Mouse (Mus musculus): ENCODE data around the gene Vps35.

Gene Vps35

DNA sequence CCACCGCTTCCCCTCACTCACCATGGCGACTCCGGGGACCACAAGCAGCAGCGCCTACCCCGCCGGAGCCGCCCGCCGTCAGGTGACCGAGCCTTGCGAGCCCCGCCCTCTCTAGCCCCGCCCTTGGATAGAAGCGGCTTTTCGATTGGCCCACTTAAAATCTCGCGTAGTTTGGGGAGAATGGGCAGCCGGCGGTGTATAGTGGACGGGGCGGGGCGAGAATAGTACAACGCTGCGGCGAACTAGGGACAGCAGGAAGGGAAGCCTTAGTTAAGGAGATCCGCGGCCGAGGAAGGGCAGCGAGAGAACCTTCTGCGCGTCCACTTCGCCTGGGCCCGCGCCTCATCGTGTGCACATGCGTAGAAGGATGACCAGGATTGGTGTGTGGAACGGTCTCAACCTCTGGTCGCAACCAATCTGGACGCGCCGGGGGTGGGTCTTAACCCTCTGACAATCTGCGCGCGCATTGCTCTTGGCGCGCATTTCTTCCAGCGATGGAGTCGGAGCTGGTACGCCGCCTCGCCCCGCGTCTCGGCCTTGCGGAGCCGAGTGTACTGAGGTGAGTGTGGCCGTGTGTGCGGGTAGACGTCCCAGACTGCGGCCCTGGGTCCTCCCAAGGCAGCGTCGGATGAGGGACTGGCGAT is at the start of gene Vps35, which contains the start of gene Orc6:
TSS of gene Vps35 (minus strand) at position 369 of the 644 bp plus-strand sequence.
TSS of gene Orc6 (plus strand) at position 199 of the 644 bp plus-strand sequence.
- peak; percentile 98 for DNase-seq

DNA sequence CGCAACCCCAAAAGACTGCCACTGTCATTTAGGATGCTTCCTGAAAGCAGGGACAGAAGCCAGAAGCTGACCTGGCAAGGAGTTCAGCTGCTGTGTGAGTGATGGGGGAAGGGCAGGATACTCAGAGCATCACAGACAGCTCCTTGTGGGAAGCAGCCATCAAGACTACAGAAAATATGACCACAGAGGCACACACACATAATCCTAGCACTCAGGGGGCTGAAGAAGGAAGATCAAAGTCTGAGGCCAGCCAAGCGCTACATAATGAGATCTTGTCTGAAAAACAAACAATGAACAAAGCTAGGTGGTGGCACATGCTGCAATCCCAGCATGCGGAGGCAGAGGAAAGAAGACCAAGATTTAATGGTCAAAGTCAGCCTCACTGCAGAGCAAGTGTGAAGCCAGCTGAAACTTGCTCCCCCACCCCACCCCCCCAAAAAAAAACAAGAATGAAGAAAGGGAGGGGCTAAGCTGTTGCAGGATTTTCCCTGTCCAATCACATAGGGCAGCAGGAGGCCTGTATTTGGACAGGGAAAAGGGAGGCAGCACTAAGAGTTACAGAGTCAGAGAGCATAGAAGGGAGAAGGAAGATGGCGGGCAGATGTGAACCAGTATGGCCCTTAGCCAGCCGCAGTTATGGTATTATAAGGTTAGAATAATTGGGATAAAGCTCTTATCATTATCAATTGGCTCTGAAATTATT is 40.4 kb upstream of the Vps35 start:
- DNase-seq, result no peak

DNA sequence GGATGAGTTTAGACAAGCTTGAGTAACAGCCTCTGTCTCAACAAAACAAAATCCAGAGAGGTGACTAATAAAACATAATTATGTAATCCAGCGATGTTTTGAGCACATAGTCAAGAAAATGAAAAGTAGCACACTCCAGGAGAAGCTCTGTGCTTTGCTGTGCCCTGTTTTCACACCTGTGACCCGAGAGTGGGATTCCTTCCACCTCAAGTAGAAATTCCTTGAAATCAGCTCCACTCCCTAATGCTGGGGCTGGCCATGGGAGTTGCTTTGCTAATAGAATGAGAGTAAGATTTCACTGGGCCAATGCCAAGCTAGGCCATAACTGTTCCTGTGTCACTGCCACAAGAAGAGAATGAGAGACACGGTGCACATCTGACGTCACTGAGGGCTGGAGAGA is 38.1 kb upstream of the Vps35 start:
- DNase-seq, result peak; percentile 21

DNA sequence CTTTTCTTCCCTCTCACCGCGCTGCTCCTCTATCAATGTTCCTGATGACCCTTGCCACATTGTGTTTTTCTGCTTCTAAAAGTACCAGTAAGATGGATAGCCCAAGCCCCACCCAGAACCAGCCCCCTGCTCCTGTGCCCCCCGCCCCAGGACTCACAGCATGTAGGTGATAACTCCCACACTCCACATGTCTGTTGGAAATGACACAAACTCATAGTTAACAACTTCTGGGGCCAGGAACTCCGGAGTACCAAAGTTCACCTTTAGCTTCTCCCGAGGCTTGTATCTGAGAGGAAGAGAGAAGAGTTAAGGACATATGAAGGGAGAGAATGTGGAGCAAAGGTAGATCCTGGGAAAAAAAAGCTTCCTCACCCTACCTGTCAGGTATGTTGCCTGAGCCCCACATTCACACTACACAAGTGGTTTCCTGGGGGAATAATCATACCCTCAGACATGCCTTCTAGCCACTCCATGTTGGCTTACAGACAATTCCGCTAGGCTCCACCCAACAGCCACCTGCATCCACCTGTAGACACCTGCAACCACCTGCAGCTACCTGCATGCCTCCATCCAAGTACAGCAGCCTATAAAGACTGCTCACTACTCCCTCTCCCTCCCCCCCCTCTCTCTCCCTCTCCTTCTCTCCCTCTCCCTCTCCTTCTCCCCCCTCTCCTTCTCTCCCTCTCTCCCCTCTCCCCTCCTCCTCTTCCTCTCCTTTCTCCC is 36.8 kb upstream of the Vps35 start:
- DNase-seq, result no peak

DNA sequence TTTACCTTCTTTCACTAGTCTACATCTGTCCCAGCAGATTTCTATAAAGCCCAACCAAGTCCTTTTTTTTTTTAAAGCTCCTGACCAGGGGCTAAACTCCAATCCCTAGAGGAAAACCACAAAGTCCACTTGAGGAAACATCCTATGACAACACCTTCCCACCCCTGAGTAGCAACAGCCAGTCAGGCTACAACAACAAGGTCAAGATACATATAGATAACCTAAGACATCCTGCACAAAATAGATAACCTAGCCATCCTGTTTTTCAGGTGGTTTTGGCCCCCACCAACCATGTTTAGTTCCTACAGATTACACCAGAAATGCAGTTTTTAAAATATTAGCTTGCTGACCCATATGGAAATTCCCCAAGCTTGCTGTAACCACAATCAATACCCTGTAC is 35.5 kb upstream of the Vps35 start:
- DNase-seq, result no peak

DNA sequence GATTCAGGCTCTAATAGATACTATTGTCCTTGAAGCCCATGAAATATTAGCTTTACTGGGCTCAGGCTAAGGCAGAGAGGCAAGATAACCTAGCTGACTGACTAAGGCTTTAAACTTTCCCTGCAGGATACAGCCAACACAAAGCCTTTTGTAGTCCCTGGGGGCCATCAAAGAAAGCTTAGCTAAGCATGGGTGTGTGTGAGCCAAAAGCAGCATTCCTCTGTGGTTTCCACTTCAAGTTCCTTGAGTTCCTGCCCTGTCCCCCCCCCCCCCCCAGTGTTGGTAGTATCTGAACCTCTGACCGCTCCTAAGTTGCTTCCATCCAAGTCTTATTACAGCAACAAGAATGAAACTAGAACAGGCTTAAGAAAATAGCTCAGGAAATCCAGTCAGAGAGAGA is 29.9 kb upstream of the Vps35 start:
- no peak for DNase-seq

DNA sequence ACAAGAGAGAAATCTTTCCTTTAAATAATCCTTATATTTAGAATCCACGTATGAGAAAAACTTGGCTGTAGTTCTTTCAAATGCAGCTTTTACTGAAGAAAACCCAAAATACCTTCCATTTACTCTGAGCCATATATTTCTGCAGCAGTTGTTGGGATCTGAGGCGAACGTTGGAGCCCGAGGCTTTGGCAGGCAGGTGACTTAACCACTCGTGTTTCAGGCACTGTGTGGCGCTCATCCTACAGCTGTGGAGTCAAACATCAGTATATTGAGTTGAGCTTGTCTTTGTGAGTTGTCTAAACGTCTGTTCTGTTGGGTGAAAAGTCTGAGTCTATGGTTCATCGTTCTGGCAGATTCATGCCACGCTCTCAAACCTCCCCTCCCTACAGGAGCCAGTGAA is 27.4 kb upstream of the Vps35 start:
- DNase-seq, result no peak

DNA sequence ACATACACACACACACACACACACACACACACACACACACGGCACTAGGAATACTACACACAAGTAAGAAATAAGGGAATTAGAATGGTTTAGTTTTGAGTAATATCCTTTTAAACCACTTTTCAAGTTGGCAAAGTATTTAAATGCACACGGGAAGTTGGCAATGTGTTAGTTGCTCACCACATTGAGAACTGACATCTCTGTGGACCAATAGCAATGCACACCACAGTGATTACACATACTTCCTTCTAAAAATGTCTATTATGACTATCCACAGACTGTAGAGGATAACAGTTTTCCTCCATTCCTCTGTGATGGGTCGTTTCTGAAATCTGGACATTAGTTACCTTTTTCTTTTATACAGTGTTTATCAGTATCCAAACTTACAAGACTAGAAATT is 23.5 kb upstream of the Vps35 start:
- DNase-seq, result no peak

DNA sequence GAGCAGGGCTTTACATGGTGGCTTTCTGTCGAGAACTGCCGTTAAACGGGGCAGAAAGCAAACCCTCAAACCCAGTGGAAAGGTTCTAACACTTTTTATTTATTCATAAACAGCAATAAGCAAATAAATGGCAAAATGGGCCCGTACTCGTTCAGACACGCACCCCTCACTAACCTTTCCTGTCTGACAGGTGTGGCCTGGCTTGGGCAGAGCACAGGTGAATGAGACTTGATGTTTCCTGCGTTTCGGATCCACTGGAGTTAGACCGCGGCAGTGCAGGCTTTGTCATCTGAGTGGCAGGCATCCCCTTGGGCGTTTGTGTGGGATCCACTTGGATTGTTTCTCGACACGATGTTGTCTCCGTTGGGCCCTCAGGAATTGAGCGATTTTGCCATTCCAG is 22.4 kb upstream of the Vps35 start:
- DNase-seq, result no peak

DNA sequence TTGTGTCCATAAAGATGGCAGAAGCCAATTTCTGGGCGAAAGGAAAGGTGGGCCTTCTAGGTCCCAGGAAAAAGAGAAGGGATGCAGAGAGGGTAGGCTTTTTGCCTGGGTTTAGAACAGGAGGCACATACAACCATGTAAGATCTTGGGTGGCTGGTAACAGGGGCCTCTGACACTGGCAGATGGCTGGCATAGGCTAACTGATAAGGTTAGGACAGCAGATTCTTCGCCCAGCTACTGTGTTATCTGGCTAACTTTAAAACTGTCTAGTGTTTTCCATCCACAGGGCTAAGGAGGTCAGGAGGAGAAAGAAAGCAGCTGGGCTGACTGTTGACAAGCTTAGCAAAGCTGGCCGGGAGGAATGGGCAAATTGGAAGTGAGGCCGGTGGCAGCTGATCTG is 18.9 kb upstream of the Vps35 start:
- no peak for DNase-seq

DNA sequence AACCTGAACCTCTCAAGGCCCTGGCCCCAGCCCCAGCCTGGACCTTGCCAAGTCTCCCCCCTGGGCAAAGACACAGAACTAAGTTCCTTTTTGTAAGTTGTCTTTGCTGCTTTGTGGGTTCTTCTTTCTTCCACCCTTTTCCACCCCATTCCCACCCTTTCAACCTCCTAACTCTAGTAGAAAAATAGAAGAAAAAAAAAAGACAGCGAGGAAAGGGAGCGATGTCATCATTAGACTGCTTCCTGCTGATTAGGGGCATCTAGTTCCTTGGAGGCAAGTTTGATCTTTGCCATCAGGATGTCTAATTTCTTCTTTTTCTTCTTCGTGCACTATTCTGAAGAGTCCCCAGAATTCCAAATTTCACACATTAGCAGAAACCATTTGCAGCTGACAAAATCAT is 13.4 kb upstream of the Vps35 start:
- no peak for DNase-seq

DNA sequence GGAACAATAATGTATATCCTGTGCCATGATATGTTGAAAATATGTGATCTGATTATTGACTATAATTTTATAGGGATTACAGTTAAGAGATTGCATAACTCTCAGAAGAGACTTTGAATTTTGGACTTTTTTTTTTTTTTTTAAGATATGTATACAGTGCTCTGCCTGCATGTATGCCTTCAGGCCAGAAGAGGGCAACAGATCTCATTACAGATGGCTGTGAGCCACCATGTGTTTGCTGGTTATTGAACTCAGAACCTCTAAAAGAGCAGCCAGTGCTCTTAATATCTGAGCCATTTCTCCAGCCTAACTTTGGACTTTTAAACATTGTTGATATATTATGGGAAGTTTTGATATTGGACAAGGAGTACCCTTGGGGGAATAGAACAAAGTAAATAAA is 12.1 kb upstream of the Vps35 start:
- DNase-seq, result peak; percentile 50

DNA sequence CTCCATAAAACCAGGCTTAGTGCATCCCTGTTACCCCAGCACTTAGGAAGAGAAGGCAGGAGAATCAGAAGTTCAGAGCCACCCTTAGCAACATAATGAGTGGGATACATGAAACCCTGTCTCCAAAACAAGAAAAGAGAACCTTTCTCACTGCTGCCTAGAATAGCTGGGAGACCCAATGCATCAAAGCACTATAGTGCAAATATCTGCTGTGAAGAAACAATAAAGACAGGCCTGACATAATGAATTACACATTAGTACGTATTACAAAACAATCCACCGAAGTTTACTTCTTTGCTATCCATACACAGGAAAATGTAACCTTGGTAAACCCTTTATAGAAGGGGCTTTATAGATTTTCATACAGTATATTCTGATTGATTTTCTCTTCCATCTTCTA is 9.0 kb upstream of the Vps35 start:
- no peak for DNase-seq

DNA sequence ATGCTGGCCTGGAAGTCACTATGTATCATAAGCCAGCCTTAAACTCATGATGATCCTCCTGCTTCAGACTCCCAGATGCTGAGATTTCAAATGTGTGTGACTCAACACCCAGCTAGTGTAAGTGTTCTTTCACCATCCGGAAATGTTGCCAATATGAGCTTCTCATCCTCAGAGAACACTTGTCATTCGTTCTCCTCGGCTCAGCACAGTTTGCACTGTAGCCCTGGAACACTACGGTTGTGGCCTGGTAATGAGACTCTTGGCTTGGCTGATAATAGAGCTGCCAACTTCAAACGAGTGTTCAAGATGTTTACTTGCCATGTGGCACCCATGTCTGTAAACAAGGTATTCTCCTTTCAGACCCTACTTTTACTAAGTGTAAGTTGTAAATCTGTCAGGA is 3.9 kb upstream of the Vps35 start:
- DNase-seq, result peak; percentile 7

DNA sequence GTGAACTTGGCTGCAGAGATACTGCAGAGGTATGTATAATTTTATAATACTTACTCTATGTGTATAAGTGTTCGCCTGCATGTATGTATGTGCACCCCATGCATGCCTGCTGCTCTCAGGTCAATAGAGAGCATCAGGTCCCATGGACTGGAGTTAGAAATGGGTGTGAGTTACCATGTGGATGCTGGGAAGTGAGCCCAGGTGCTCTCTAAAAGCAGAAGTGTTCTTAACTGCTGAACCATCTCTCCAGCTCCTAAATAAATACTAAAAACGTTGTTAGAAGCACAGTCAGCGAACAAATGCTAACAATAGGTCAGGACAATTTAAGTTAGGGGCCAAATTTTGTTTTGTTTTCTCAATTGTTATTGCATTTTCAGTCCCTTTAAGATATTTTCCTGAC is 3.3 kb upstream of the Vps35 start:
- DNase-seq, result peak; percentile 21

DNA sequence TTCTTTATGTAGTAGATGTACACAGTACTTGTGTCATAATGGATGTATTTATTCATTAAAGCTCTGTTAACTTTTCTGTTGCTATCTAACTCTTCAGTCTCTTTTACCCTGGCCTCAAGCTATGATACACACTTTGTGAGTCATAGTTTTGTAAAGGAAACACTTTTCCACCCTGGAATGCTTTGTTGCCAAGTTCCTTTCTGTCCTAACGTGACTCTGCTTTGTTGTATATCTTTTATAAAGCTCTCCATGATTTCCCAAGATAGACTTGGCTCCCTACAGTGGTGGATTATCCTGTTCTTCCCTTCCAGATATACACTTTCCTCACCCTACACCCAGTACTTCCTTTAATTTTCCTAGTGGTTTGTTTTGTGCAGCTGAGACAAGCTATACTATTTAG is 2.3 kb upstream of the Vps35 start:
- no peak for DNase-seq

DNA sequence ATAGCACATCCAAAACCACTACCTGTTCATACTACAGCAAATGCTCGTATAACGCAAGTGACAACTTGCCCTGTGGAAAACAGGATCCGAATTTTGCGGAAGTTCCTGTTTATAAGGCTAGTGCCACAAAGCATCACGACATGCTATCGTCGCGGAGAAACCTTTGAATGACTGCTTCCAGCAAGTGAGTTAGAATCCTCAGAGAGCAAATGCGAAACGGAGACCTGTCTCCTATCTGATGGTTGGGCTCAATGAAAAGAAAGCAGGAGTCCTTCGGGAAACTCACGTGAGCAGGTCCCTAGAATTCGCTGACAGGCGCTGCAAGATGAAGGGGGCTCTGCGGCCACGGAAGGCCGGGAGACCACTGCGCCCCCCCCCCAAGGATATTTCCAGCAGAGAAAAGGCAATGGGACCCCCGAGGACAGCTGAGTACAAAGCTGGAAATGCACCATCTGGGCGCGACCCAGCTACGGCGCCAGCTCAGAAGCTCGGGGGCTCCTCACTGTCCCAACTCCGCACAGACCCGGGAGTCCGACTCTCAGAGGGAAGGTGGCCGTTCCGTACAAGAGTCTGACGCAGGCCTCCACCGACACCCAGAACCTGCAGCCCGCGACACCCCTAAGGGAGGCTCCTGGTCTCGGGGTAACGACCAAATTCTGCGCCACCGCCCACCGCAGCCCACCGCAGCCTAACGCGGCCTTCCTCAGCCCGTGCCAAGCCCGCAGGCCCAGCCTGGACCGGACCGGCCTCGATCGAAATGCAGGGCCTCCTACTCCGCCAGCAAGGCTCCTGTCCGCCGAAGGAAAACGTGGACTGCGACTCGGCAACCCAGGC is 785 bp downstream of the Vps35 start:
- peak; percentile 38 for DNase-seq

DNA sequence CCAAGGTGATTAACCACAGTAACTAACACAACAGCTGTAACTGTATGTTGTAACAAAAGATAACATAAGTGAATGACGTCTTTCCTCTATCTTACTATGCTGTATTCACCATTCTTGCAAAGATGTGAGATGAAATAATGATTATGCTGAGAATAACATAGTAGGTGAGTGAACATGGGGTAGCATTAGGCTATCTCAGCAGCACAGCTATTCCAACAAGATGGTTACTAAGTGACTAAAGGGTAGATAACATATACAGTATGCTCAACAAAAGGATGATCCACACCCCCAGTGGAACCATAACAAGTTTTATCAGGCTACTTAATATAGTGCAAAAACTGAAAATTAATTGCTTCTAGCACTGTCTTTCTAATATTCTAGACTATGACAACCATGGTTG is 12.8 kb downstream of the Vps35 start:
- no peak for DNase-seq

DNA sequence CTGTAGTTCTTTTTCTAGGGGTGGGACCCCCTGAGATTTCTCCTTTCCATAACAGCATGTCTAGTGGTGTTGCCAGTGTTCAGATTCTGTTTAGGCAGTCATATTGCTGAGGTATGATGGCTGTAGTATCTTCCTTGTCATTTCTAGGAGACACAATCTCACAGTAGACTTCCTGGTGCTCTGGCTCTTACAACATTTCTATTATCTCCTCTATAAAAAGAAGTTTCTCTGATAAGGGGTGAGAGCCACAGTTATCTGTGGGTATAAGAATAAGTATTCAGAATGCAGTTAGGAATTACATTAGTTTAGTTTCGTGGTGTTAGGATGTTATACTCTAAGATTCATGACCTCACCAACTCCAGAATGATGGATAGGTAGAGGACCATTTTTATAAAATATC is 72.3 kb downstream of the Vps35 start:
- no peak for DNase-seq

DNA sequence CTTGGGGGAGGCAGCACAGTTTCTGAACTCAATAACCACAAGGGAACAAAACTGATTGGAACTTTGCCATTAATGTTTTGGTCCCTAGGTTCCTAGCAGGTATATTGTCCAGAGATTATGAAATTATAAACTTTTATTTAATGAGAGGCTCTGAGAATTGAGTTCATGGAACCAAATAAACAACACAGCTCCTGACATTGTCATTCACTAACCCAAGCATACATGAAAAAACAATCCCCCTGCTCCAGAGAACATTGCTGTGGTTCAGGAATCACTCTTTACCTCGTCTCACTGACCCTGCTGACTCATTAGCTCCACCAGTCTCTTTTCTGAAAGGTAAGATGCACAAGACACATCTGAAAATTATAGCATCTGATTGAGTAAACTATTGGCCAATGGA is 73.9 kb downstream of the Vps35 start, which contains the start of gene Olfr371:
TSS of gene Olfr371 (plus strand) at position 301 of the 400 bp plus-strand sequence.
- no peak for DNase-seq

DNA sequence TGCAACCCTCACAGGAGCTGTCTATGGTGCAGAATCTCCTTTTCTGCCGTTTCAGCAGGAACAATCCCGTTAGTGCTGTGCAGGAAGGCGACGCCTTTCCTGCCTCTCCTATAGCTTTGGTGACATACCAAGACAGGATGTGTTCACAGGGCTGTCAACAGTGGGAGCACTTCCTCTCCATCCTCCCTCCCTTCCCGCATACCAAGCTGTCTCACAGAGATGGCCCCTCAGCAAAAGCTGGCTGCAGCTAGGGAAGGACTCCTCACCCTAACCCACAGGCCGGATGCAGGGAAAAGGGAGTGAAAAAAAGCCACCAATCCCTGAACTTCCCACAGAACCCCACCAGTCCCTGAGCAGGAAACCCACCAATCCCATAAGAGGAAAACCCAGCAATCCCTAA is 78.6 kb downstream of the Vps35 start:
- peak; percentile 59 for DNase-seq

DNA sequence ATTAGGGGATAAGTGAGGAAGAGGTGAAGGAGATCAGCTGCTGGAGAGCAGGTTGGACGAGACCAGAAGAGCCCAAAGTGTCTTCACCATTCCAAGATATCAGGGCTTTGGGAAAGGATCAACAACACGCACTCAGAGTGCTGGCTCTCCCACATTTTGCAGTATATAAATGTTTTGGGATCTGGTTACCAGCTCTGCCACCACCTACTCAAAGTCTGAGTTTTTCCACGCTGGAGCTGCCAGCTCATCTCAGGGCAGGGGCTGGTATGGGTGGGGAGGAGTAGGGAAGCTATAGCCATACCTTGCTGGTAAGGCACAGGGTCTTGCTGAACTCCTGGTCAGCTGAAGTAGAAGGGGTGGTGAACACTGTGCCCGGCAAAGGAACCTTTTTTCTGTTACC is 79.4 kb downstream of the Vps35 start:
- no peak for DNase-seq
